Mouse (Mus musculus): Measurements from ENCODE around the gene Rora. TPM values are rescaled to one million over a fixed set of nuclear protein-coding genes. Genes with fewer than 3 reads are reported as not detected.

Gene Rora
- polyA plus RNA-seq, 1 experiment from 2014 or later, result 6.0 TPM

GRCm38 (mm10) chr9:69302846-69303245 lies 649.3 kb downstream of the Rora start:
- Histone ChIP-seq H3K9ac (no peak overlapping the region), H3K27ac (replicated peaks) (no peak overlapping the region), H3K4me1 (replicated peaks) (peaks cover 39% of the 10 kb centered on the region), H3K9me3 (replicated peaks) (no peaks in the 10 kb centered on the region), H3K36me3 (replicated peaks) (no peaks in the 10 kb centered on the region), H3K27me3 (no peaks in the 10 kb centered on the region), H3K4me3 (replicated peaks) (no peak overlapping the region), H3K4me2 (no peak overlapping the region)
- no peak for ATAC-seq (ENCODE audit: insufficient read depth)
- WGBS (ENCODE audit: insufficient replicate concordance), result 48% methylated on average over 5 of the region's 5 CpGs

GRCm38 (mm10) chr9:69303346-69303944 lies 649.9 kb downstream of the Rora start:
- Histone ChIP-seq H3K4me1 (replicated peaks) (peaks cover 36% of the 10 kb centered on the region), H3K36me3 (replicated peaks) (no peaks in the 10 kb centered on the region), H3K4me3 (replicated peaks) (no peak overlapping the region), H3K9ac (no peak overlapping the region), H3K9me3 (replicated peaks) (no peaks in the 10 kb centered on the region), H3K4me2 (no peak overlapping the region), H3K27me3 (no peaks in the 10 kb centered on the region), H3K27ac (replicated peaks) (no peak overlapping the region)
- no peak for ATAC-seq (ENCODE audit: insufficient read depth)
- 53% methylated on average over 4 of the region's 4 CpGs for WGBS (ENCODE audit: insufficient replicate concordance)

GRCm38 (mm10) chr9:69303962-69304361 lies 650.4 kb downstream of the Rora start:
- Histone ChIP-seq H3K4me1 (replicated peaks) (peaks cover 31% of the 10 kb centered on the region), H3K27me3 (no peaks in the 10 kb centered on the region), H3K27ac (replicated peaks) (no peak overlapping the region), H3K4me2 (no peak overlapping the region), H3K9me3 (replicated peaks) (no peaks in the 10 kb centered on the region), H3K4me3 (replicated peaks) (no peak overlapping the region), H3K9ac (no peak overlapping the region), H3K36me3 (replicated peaks) (no peaks in the 10 kb centered on the region)
- no peak for ATAC-seq (ENCODE audit: insufficient read depth)
- 74% methylated on average over 4 of the region's 4 CpGs for WGBS (ENCODE audit: insufficient replicate concordance)

GRCm38 (mm10) chr9:69304492-69304891 lies 650.9 kb downstream of the Rora start:
- H3K27ac ChIP-seq (replicated peaks), result no peak overlapping the region
- 44% methylated on average over 10 of the region's 10 CpGs for WGBS (ENCODE audit: insufficient replicate concordance)
- no peaks in the 10 kb centered on the region for H3K36me3 ChIP-seq (replicated peaks)
- no peaks in the 10 kb centered on the region for H3K27me3 ChIP-seq
- no peak overlapping the region for H3K4me2 ChIP-seq
- H3K9ac ChIP-seq, result no peak overlapping the region
- no peak overlapping the region for H3K4me3 ChIP-seq (replicated peaks)
- peaks cover 25% of the 10 kb centered on the region for H3K4me1 ChIP-seq (replicated peaks)
- no peak for ATAC-seq (ENCODE audit: insufficient read depth)
- H3K9me3 ChIP-seq (replicated peaks), result no peaks in the 10 kb centered on the region

- Histone ChIP-seq H3K4me3 (replicated peaks) (no peak overlapping the region), H3K27ac (replicated peaks) (no peak overlapping the region), H3K27me3 (no peaks in the 10 kb centered on the region), H3K36me3 (replicated peaks) (no peaks in the 10 kb centered on the region), H3K9ac (no peak overlapping the region), H3K4me1 (replicated peaks) (peaks cover 22% of the 10 kb centered on the region), H3K4me2 (no peak overlapping the region), H3K9me3 (replicated peaks) (no peaks in the 10 kb centered on the region)
- WGBS (ENCODE audit: insufficient replicate concordance), result 43% methylated on average over 3 of the region's 3 CpGs
- ATAC-seq (ENCODE audit: insufficient read depth), result no peak
These were observed 651.4 kb downstream of the Rora start for GRCm38 (mm10) chr9:69304991-69305390.

GRCm38 (mm10) chr9:69306734-69307528 lies 653.3 kb downstream of the Rora start:
- Histone ChIP-seq H3K4me3 (replicated peaks) (no peak overlapping the region), H3K27ac (replicated peaks) (no peak overlapping the region), H3K9ac (no peak overlapping the region), H3K9me3 (replicated peaks) (no peaks in the 10 kb centered on the region), H3K27me3 (no peaks in the 10 kb centered on the region), H3K4me1 (replicated peaks) (peaks cover 12% of the 10 kb centered on the region), H3K36me3 (replicated peaks) (no peaks in the 10 kb centered on the region), H3K4me2 (no peak overlapping the region)
- WGBS (ENCODE audit: insufficient replicate concordance), result 52% methylated on average over 9 of the region's 9 CpGs
- peak; percentile 40; the same call in 1 of the 2 replicates for ATAC-seq (ENCODE audit: insufficient read depth)

- ATAC-seq (ENCODE audit: insufficient read depth), result no peak
- no peaks in the 10 kb centered on the region for H3K36me3 ChIP-seq (replicated peaks)
- H3K27ac ChIP-seq (replicated peaks), result no peak overlapping the region
- WGBS (ENCODE audit: insufficient replicate concordance), result 61% methylated on average over 11 of the region's 11 CpGs
- H3K4me1 ChIP-seq (replicated peaks), result peaks cover 9% of the 10 kb centered on the region
- no peaks in the 10 kb centered on the region for H3K27me3 ChIP-seq
- H3K4me3 ChIP-seq (replicated peaks), result no peak overlapping the region
- no peak overlapping the region for H3K4me2 ChIP-seq
- H3K9me3 ChIP-seq (replicated peaks), result no peaks in the 10 kb centered on the region
- H3K9ac ChIP-seq, result no peak overlapping the region
These were observed 654.4 kb downstream of the Rora start for GRCm38 (mm10) chr9:69307974-69308373.

GRCm38 (mm10) chr9:69310524-69310923 lies 656.9 kb downstream of the Rora start:
- peaks cover 16% of the 10 kb centered on the region for H3K4me1 ChIP-seq (replicated peaks)

GRCm38 (mm10) chr9:69313297-69313696 lies 659.7 kb downstream of the Rora start:
- WGBS (ENCODE audit: insufficient replicate concordance), result 49% methylated on average over 3 of the region's 3 CpGs
- Histone ChIP-seq H3K9me3 (replicated peaks) (no peaks in the 10 kb centered on the region), H3K27me3 (no peaks in the 10 kb centered on the region), H3K9ac (no peak overlapping the region), H3K4me3 (replicated peaks) (no peak overlapping the region), H3K4me2 (no peak overlapping the region), H3K27ac (replicated peaks) (no peak overlapping the region), H3K4me1 (replicated peaks) (peaks cover 12% of the 10 kb centered on the region), H3K36me3 (replicated peaks) (no peaks in the 10 kb centered on the region)
- ATAC-seq (ENCODE audit: insufficient read depth), result 0 out of 2 replicates have a peak, but pooled peaks have one; percentile 28

More at GRCm38 (mm10) chr9:69310524-69310923, 656.9 kb downstream of the Rora start:
- Histone ChIP-seq H3K4me2 (no peak overlapping the region), H3K4me3 (replicated peaks) (no peak overlapping the region), H3K9ac (no peak overlapping the region), H3K27ac (replicated peaks) (no peak overlapping the region), H3K9me3 (replicated peaks) (no peaks in the 10 kb centered on the region), H3K27me3 (no peaks in the 10 kb centered on the region), H3K36me3 (replicated peaks) (no peaks in the 10 kb centered on the region)
- no peak for ATAC-seq (ENCODE audit: insufficient read depth)
- 68% methylated on average over 12 of the region's 12 CpGs for WGBS (ENCODE audit: insufficient replicate concordance)

- no peaks in the 10 kb centered on the region for H3K27me3 ChIP-seq
- H3K9ac ChIP-seq, result no peak overlapping the region
- ATAC-seq (ENCODE audit: insufficient read depth), result no peak
- no peak overlapping the region for H3K4me3 ChIP-seq (replicated peaks)
- H3K36me3 ChIP-seq (replicated peaks), result no peaks in the 10 kb centered on the region
- H3K9me3 ChIP-seq (replicated peaks), result no peaks in the 10 kb centered on the region
- no peak overlapping the region for H3K27ac ChIP-seq (replicated peaks)
- peaks cover 13% of the 10 kb centered on the region for H3K4me1 ChIP-seq (replicated peaks)
- 48% methylated on average over 9 of the region's 9 CpGs for WGBS (ENCODE audit: insufficient replicate concordance)
- no peak overlapping the region for H3K4me2 ChIP-seq
These were observed 661.0 kb downstream of the Rora start for GRCm38 (mm10) chr9:69314451-69315210.

- H3K4me1 ChIP-seq (replicated peaks), result peaks cover 24% of the 10 kb centered on the region
- no peak overlapping the region for H3K27ac ChIP-seq (replicated peaks)
- no peak overlapping the region for H3K4me2 ChIP-seq
- no peak overlapping the region for H3K9ac ChIP-seq
- H3K9me3 ChIP-seq (replicated peaks), result no peaks in the 10 kb centered on the region
- WGBS (ENCODE audit: insufficient replicate concordance), result 47% methylated on average over 3 of the region's 3 CpGs
- ATAC-seq (ENCODE audit: insufficient read depth), result no peak
- H3K36me3 ChIP-seq (replicated peaks), result no peaks in the 10 kb centered on the region
- H3K4me3 ChIP-seq (replicated peaks), result no peak overlapping the region
- H3K27me3 ChIP-seq, result no peaks in the 10 kb centered on the region
These were observed 664.0 kb downstream of the Rora start for GRCm38 (mm10) chr9:69317527-69318115.

All from liver, embryonic 15.5 days (tissue).